Mouse (Mus musculus) ES-Bruce4 (cell line): ENCODE data around the gene Ebf4.

ENCODE experiments used
- CTCF ChIP-seq: IDR thresholded peaks from one replicate; pipeline ENCODE4 v1.8.1; 2011; ENCODE audit warnings: low read depth, low read length
- EP300 ChIP-seq: IDR thresholded peaks from 2 replicates; pipeline ENCODE4 v1.6.1; 2011; ENCODE audit warnings: low read depth, low read length; ENCODE audit not compliant: insufficient read depth

- TF ChIP-seq CTCF: no peak
- TF ChIP-seq EP300: no peak
These were observed 34.1 kb upstream of the Ebf4 start for GRCm38 (mm10) chr2:130260822-130261221.
